Mouse (Mus musculus): ENCODE results near the gene Mettl17. TPM values are rescaled to one million over a fixed set of nuclear protein-coding genes. Genes with fewer than 3 reads are reported as not detected.
"Not testable (repeated sequence)": the region's sequence is repeated elsewhere in the genome, so short reads cannot be mapped to it uniquely, and the experiment has no call there.

The Mettl17 gene
- polyA plus RNA-seq, 1 experiment from 2014 or later = 87.6 TPM

- H3K36me3 ChIP-seq = no peaks in the 10 kb centered on the region
- WGBS = 92% methylated on average over 4 of the region's 4 CpGs
- no peak for ATAC-seq
These were observed 34.3 kb downstream of the Mettl17 start for GRCm38 (mm10) chr14:51918966-51919365.

GRCm38 (mm10) chr14:51921759-51922570 lies 37.3 kb downstream of the Mettl17 start:
- 87% methylated on average over 16 of the region's 16 CpGs for WGBS
- Histone ChIP-seq H3K27me3 (no peaks in the 10 kb centered on the region), H3K27ac (no peak overlapping the region), H3K36me3 (no peaks in the 10 kb centered on the region), H3K4me1 (replicated peaks) (no peaks in the 10 kb centered on the region), H3K4me2 (replicated peaks) (no peak overlapping the region), H3K9ac (replicated peaks) (no peak overlapping the region), H3K4me3 (replicated peaks) (no peak overlapping the region), H3K9me3 (no peaks in the 10 kb centered on the region)
- ATAC-seq = no peak

More at GRCm38 (mm10) chr14:51918966-51919365, 34.3 kb downstream of the Mettl17 start:
- Histone ChIP-seq H3K4me3 (replicated peaks) (no peak overlapping the region), H3K9ac (replicated peaks) (no peak overlapping the region), H3K27ac (no peak overlapping the region), H3K4me1 (replicated peaks) (peaks cover 7% of the 10 kb centered on the region), H3K27me3 (0 out of 2 replicates have a peak, but pooled peaks cover under 1% of the 10 kb centered on the region), H3K9me3 (no peaks in the 10 kb centered on the region), H3K4me2 (replicated peaks) (no peak overlapping the region)

- Histone ChIP-seq H3K9ac (replicated peaks) (no peak within 1 kb of the TSS), H3K4me3 (replicated peaks) (no peak within 1 kb of the TSS), H3K4me2 (replicated peaks) (no peak within 1 kb of the TSS), H3K36me3 (no peaks in the 10 kb centered on the region), H3K9me3 (no peaks in the 10 kb centered on the region), H3K27me3 (no peaks in the 10 kb centered on the region), H3K27ac (no peak within 1 kb of the TSS), H3K4me1 (replicated peaks) (no peaks in the 10 kb centered on the region)
- 95% methylated on average over 7 of the region's 7 CpGs for WGBS
- no peak for ATAC-seq
These were observed 37.9 kb downstream of the Mettl17 start, which contains the start of gene Rnase13 for GRCm38 (mm10) chr14:51922571-51922865. Gene Rnase13, minus strand, starts transcription at chr14:51922773.

GRCm38 (mm10) chr14:51922910-51923309 lies 38.3 kb downstream of the Mettl17 start:
- Histone ChIP-seq H3K36me3 (no peaks in the 10 kb centered on the region), H3K27ac (no peak overlapping the region), H3K4me3 (replicated peaks) (no peak overlapping the region), H3K4me1 (replicated peaks) (no peaks in the 10 kb centered on the region), H3K9ac (replicated peaks) (no peak overlapping the region), H3K4me2 (replicated peaks) (no peak overlapping the region), H3K9me3 (no peaks in the 10 kb centered on the region), H3K27me3 (no peaks in the 10 kb centered on the region)
- WGBS = 89% methylated on average over 2 of the region's 2 CpGs
- no peak for ATAC-seq

- H3K9me3 ChIP-seq = no peaks in the 10 kb centered on the region
- WGBS = 81% methylated on average over 4 of the region's 4 CpGs
- H3K9ac ChIP-seq (replicated peaks) = no peak overlapping the region
- no peaks in the 10 kb centered on the region for H3K4me1 ChIP-seq (replicated peaks)
- no peaks in the 10 kb centered on the region for H3K36me3 ChIP-seq
- H3K27me3 ChIP-seq = no peaks in the 10 kb centered on the region
- no peak overlapping the region for H3K4me2 ChIP-seq (replicated peaks)
- H3K27ac ChIP-seq = no peak overlapping the region
- no peak overlapping the region for H3K4me3 ChIP-seq (replicated peaks)
- no peak for ATAC-seq
These were observed 38.9 kb downstream of the Mettl17 start for GRCm38 (mm10) chr14:51923492-51923891.

GRCm38 (mm10) chr14:51926930-51927329 lies 42.3 kb downstream of the Mettl17 start:
- not testable (repeated sequence) for H3K4me2 ChIP-seq (replicated peaks); H3K27ac ChIP-seq; H3K36me3 ChIP-seq; H3K4me3 ChIP-seq (replicated peaks); H3K27me3 ChIP-seq; ATAC-seq; H3K9me3 ChIP-seq; H3K9ac ChIP-seq (replicated peaks); H3K4me1 ChIP-seq (replicated peaks)
- WGBS = 91% methylated on average over 11 of the region's 11 CpGs

- 84% methylated on average over 8 of the region's 8 CpGs for WGBS
- Histone ChIP-seq H3K9me3 (no peaks in the 10 kb centered on the region), H3K4me1 (replicated peaks) (no peaks in the 10 kb centered on the region), H3K27ac (no peak overlapping the region), H3K36me3 (no peaks in the 10 kb centered on the region), H3K9ac (replicated peaks) (no peak overlapping the region), H3K4me2 (replicated peaks) (no peak overlapping the region), H3K4me3 (replicated peaks) (no peak overlapping the region), H3K27me3 (no peaks in the 10 kb centered on the region)
- no peak for ATAC-seq
These were observed 44.8 kb downstream of the Mettl17 start for GRCm38 (mm10) chr14:51929309-51929943.

GRCm38 (mm10) chr14:51929968-51930367 lies 45.3 kb downstream of the Mettl17 start:
- H3K27ac ChIP-seq = no peak overlapping the region
- no peaks in the 10 kb centered on the region for H3K4me1 ChIP-seq (replicated peaks)
- ATAC-seq = no peak
- H3K4me3 ChIP-seq (replicated peaks) = no peak overlapping the region
- H3K9me3 ChIP-seq = no peaks in the 10 kb centered on the region
- no peaks in the 10 kb centered on the region for H3K27me3 ChIP-seq
- 75% methylated on average over 9 of the region's 9 CpGs for whole genome bisulfite sequencing
- H3K4me2 ChIP-seq (replicated peaks) = no peak overlapping the region
- no peak overlapping the region for H3K9ac ChIP-seq (replicated peaks)
- no peaks in the 10 kb centered on the region for H3K36me3 ChIP-seq

GRCm38 (mm10) chr14:51930824-51931223 lies 46.2 kb downstream of the Mettl17 start:
- H3K9me3 ChIP-seq = no peaks in the 10 kb centered on the region
- H3K36me3 ChIP-seq = no peaks in the 10 kb centered on the region
- 37% methylated on average over 5 of the region's 5 CpGs for WGBS
- H3K4me2 ChIP-seq (replicated peaks) = no peak overlapping the region
- H3K9ac ChIP-seq (replicated peaks) = no peak overlapping the region
- no peak overlapping the region for H3K4me3 ChIP-seq (replicated peaks)
- H3K27me3 ChIP-seq = no peaks in the 10 kb centered on the region
- ATAC-seq = peak; percentile 85
- no peaks in the 10 kb centered on the region for H3K4me1 ChIP-seq (replicated peaks)
- H3K27ac ChIP-seq = no peak overlapping the region

GRCm38 (mm10) chr14:51932092-51933020 lies 47.7 kb downstream of the Mettl17 start:
- no peak overlapping the region for H3K27ac ChIP-seq
- no peaks in the 10 kb centered on the region for H3K36me3 ChIP-seq
- H3K27me3 ChIP-seq = no peaks in the 10 kb centered on the region
- H3K4me3 ChIP-seq (replicated peaks) = no peak overlapping the region
- ATAC-seq = no peak
- WGBS = 79% methylated on average over 10 of the region's 10 CpGs
- no peaks in the 10 kb centered on the region for H3K4me1 ChIP-seq (replicated peaks)
- no peaks in the 10 kb centered on the region for H3K9me3 ChIP-seq
- no peak overlapping the region for H3K9ac ChIP-seq (replicated peaks)
- no peak overlapping the region for H3K4me2 ChIP-seq (replicated peaks)

GRCm38 (mm10) chr14:51939005-51939404 lies 54.4 kb downstream of the Mettl17 start:
- Histone ChIP-seq H3K9me3 (no peaks in the 10 kb centered on the region), H3K4me1 (replicated peaks) (no peaks in the 10 kb centered on the region), H3K27me3 (no peaks in the 10 kb centered on the region), H3K27ac (no peak overlapping the region), H3K9ac (replicated peaks) (no peak overlapping the region), H3K4me3 (replicated peaks) (no peak overlapping the region), H3K4me2 (replicated peaks) (no peak overlapping the region), H3K36me3 (no peaks in the 10 kb centered on the region)
- no peak for ATAC-seq
- 89% methylated on average over 9 of the region's 9 CpGs for WGBS

Data from midbrain, embryonic 13.5 days (tissue).